18 mouse cellular contexts compared by ENCODE assay signal in the genomic region with DNA sequence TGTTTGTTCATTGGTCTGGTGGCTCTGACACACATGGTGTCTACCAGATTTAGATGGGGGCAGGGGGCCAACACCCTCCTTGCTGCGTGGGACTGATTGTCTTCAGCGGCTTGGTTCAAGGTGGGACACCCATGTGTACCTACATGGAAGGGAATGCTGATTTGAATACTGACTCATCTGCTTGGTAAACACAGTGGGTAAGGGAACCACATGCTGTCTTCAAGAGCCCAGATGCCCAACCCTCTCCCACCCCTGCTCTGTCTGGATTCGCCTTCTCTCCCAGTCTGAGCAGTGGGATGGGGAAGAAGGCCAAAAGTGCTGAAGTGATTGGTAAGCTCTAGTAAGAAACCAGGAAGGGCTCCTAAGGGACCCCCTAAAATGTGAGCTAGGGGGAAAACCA.
DNase-seq lines count a peak whose midpoint lies in the region; ATAC-seq lines count a peak whose summit lies in the region.
"Had no signal": no experiment of that assay in that cellular context is flagged by ENCODE, and none has a peak within 500 bp of the region (broad histone marks: within the 10 kb centered on the region; RNA-seq: fewer than 3 reads in every experiment).

No protein-coding gene starts in this region.

- ATAC-seq in intestine, embryonic 14.5 days (replicated peaks; ENCODE audit: low FRiP score, low TSS enrichment, low read depth): no peak
- ATAC-seq in intestine, embryonic 16.5 days: no peak
- ATAC-seq: midbrain, embryonic 15.5 days; Patski had no signal

- no peak overlapping the region for H3K4me2 ChIP-seq in intestine, embryonic 14.5 days (ENCODE audit: low read length)
- H3K4me2 ChIP-seq in intestine, embryonic 16.5 days (ENCODE audit: low read depth, low read length): no peak overlapping the region
- H3K4me2 ChIP-seq: forebrain, embryonic 12.5 days; kidney, embryonic 15.5 days; midbrain, embryonic 15.5 days had no signal

- no peak overlapping the region for H3K9ac ChIP-seq in intestine, embryonic 14.5 days (ENCODE audit: low read length)
- no peak overlapping the region for H3K9ac ChIP-seq in intestine, embryonic 16.5 days (ENCODE audit: low read depth, low read length)
- H3K9ac ChIP-seq: forebrain, embryonic 12.5 days; kidney, embryonic 15.5 days; midbrain, embryonic 15.5 days had no signal

- 83% methylated on average over 3 of the region's 3 CpGs for WGBS in intestine, embryonic 14.5 days
- WGBS in intestine, embryonic 16.5 days: 85% methylated on average over 3 of the region's 3 CpGs

- peaks cover 10% of the 10 kb centered on the region for H3K4me1 ChIP-seq in intestine, embryonic 14.5 days (replicated peaks; ENCODE audit: control insufficient read depth, insufficient read depth, low read length)
- peaks cover 4% of the 10 kb centered on the region; the same call in 1 of the 2 replicates for H3K4me1 ChIP-seq in intestine, embryonic 16.5 days (ENCODE audit: control insufficient read depth, insufficient read depth, low read length)
- H3K4me1 ChIP-seq: forebrain, embryonic 12.5 days; kidney, embryonic 15.5 days; midbrain, embryonic 15.5 days had no signal

- peak; percentile 50 for DNase-seq in intestine, embryonic 14.5 days (ENCODE audit: low spot score)
- peak; percentile 17 to 55 for DNase-seq in urinary bladder, postnatal 4 days (ENCODE audit: low spot score in 2 of 2)
- DNase-seq in urinary bladder, adult 2 months (ENCODE audit: low spot score): no peak
- peak; percentile 17 for DNase-seq in right cerebral cortex, postnatal 14 days
- no peak for DNase-seq in thymus, postnatal 4 days
- DNase-seq in adrenal gland, postnatal 10 days: no peak
- DNase-seq: cerebellum, postnatal 10 days; heart, adult 18-20 months; lung, postnatal 14 days; retina, postnatal 1 day; spleen, adult 18-20 months; thymus, postnatal 36 days had no signal

- no peak overlapping the region for H3K4me3 ChIP-seq in intestine, embryonic 14.5 days (ENCODE audit: low read depth, low read length)
- H3K4me3 ChIP-seq in intestine, embryonic 16.5 days (ENCODE audit: low read length): no peak overlapping the region
- H3K4me3 ChIP-seq: forebrain, embryonic 12.5 days; kidney, embryonic 15.5 days; megakaryocyte, embryonic 14.5 days; midbrain, embryonic 15.5 days had no signal

- no peaks in the 10 kb centered on the region for H3K9me3 ChIP-seq in intestine, embryonic 14.5 days (ENCODE audit: control insufficient read depth, low read length)
- no peaks in the 10 kb centered on the region for H3K9me3 ChIP-seq in intestine, embryonic 16.5 days (ENCODE audit: control insufficient read depth, low read length)
- H3K9me3 ChIP-seq: forebrain, embryonic 12.5 days; kidney, embryonic 15.5 days; megakaryocyte, embryonic 14.5 days; midbrain, embryonic 15.5 days had no signal

- H3K27me3 ChIP-seq in intestine, embryonic 14.5 days (replicated peaks; ENCODE audit: control insufficient read depth, insufficient read depth, low read length): no peaks in the 10 kb centered on the region
- H3K27me3 ChIP-seq in intestine, embryonic 16.5 days (replicated peaks; ENCODE audit: control insufficient read depth, insufficient read depth, low read length): no peaks in the 10 kb centered on the region
- H3K27me3 ChIP-seq: forebrain, embryonic 12.5 days; kidney, embryonic 15.5 days; megakaryocyte, embryonic 14.5 days; midbrain, embryonic 15.5 days; Patski had no signal

- H3K36me3 ChIP-seq in intestine, embryonic 14.5 days (ENCODE audit: control insufficient read depth, insufficient read depth, low read length): no peaks in the 10 kb centered on the region
- no peaks in the 10 kb centered on the region for H3K36me3 ChIP-seq in intestine, embryonic 16.5 days (ENCODE audit: control insufficient read depth, insufficient read depth, low read length)
- H3K36me3 ChIP-seq: forebrain, embryonic 12.5 days; kidney, embryonic 15.5 days; midbrain, embryonic 15.5 days had no signal

- H3K27ac ChIP-seq in intestine, embryonic 14.5 days (ENCODE audit: low read depth): no peak overlapping the region
- H3K27ac ChIP-seq in intestine, embryonic 16.5 days (ENCODE audit: low read length): no peak overlapping the region
- H3K27ac ChIP-seq: forebrain, embryonic 12.5 days; kidney, embryonic 15.5 days; midbrain, embryonic 15.5 days had no signal

Comparison
In these comparisons a context has a peak if more than half of its experiments do, and no peak if none do; other contexts are left out.
1. DNase-seq: peak in intestine, embryonic 14.5 days (single experiment), urinary bladder, postnatal 4 days (2 of 2) and right cerebral cortex, postnatal 14 days (single experiment); none in urinary bladder, adult 2 months (single experiment), thymus, postnatal 4 days (single experiment) and adrenal gland, postnatal 10 days (single experiment).